Mouse (Mus musculus) erythroblast, embryonic 14.5 days (primary cell): ENCODE data around the gene Srd5a3.

Source experiments
- GATA1 ChIP-seq: IDR thresholded peaks from 2 replicates; pipeline ENCODE4 v1.6.1; 2012; ENCODE audit warnings: low read length, inconsistent platforms, mixed read lengths
- TAL1 ChIP-seq: IDR thresholded peaks from 3 replicates; pipeline ENCODE4 v1.6.1; 2012; ENCODE audit warnings: low read length, inconsistent platforms, mixed read lengths

DNA sequence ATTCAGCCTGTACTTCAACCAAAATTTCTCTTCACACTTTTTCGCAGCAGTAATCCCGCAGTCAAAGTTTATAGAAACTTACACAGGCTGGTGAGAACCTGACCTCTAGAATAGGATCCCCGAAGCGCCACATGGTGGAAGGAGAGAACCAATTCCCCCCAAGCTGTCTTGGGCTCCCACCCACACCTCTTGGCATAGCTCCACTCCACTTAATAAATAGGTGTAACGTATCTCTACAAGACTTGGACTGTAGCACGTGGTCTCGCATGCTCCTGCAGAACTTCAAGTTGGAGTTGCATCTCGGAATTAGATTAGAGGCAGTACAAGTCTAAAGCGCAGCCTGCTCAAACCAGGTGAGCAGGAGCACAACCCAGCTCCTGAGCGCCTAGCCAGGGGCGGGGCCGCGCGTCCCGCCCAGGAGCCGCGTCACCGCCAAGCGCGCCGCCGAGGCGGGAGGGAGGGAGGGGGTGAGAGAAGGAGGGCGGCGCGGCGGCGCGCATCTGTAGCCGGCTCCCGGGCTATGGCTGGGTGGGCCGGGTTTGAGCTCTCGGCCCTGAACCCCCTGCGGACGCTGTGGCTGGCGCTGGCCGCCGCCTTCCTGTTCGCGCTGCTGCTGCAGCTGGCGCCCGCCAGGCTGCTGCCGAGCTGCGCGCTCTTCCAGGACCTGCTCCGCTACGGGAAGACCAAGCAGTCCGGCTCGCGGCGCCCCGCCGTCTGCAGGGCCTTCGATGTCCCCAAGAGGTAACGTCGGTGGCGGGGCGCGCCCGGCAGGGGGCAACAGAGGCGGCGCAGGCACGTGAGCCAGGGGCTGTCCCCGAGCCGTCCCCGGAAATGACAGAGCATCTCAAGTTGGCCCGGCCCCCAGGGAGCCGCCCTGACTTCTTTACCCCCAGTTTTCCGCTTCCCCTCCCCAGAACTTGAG, at the start of gene Srd5a3:
- TF ChIP-seq TAL1, result no peak
- no peak for TF ChIP-seq GATA1
